Mouse (Mus musculus): ENCODE results near the gene Shmt2.

Shmt2 gene

DNA sequence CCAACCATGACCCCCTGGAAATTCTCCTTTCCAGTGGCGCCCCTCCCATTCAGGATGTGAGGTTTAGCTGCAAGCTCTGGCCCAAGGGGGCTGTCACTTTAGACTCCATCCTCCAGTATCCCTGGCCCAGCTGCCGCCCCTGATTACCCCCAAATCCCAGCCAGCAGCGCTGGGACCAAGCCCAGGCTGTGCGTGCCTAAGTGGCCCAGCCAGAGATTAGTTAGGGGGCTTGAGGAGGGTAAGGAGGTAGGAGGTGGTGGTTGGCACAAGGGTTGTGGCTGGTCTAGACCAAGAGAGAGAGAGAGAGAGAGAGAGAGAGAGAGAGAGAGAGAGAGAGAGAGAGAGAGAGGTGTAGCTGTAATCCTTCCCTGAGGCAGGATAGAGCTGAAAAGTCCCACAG is 9.3 kb upstream of the Shmt2 start:
- no peak for DNase-seq

DNA sequence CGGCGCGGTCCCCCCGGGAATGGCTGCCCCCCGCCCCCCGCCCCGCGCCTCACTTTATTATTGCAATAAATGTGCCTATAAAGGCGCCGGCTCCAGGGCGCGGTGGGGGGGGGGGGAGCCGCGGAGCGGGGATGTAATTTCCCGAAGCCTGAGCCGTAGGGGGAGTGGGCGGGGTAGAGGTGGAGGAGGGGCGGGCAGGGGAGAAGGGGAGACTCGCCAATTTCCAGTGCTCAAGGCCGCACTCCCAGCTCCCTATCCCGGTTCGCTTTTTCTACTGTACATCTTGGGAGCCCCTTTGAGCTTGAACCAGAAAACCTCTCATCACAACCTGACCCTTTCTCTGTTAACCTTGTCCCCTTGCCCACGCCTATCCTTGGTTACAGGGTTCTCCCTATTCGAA is 8.7 kb upstream of the Shmt2 start:
- no peak for DNase-seq

DNA sequence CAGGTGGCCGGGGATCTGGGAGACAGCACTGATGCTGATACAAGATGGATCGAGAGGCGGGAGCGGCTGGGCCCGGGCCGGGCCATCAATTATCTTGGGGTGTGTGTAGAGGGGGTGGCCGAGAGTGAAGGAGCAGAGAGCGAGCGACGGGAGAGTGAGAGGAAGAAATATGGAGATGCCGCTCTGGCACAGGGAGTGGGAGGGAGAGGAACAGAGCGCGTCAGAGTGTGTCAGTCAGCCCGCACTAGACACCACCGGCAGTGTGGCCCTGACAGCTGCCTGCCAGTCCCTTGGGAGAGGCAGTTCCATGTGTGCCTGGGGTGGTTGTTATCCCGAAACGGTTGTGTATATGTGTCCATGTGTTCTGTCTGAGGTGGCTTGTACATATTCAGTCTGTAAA is 5.2 kb upstream of the Shmt2 start:
- DNase-seq: no peak

DNA sequence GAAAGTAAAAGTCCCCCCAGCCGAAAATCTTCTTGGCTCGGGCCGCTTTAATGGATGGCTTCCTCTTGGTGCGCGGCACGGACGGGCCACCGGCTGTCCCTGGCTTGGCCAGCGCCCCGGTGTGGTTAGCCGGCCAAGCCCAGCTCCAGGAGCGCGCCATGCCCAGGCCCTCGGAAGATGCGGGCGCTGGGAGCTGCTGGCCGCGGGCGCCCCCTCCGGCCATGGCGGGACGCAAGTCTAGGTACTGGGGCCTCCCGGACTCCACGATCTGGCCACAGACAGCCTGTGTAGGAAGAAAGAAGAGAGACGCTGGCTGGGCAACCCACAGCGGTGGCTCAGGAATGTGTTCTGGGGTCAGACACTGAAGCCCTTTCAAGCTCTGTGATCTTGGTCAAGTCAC is 4.4 kb upstream of the Shmt2 start:
- DNase-seq: peak; percentile 70

DNA sequence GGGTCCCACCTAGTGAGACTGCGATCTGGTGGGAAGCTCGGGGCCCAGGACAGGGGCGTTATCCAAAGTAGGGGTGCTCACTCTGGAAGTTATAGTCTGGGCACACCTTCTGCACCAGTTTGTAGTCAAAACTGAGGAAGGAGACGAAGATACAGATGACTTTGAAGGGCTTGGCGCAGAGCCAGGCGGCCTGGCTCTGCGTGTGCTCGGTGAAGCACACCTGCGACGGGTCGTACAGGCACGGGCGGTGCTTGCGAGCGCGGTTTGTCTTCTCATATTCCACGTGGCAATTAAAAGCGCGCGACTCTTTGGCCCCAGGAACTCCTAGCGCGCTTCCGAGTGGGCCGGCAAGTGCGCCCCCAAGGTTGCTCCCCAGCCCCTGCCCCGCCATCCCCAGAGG is 3.8 kb upstream of the Shmt2 start:
- no peak for DNase-seq

DNA sequence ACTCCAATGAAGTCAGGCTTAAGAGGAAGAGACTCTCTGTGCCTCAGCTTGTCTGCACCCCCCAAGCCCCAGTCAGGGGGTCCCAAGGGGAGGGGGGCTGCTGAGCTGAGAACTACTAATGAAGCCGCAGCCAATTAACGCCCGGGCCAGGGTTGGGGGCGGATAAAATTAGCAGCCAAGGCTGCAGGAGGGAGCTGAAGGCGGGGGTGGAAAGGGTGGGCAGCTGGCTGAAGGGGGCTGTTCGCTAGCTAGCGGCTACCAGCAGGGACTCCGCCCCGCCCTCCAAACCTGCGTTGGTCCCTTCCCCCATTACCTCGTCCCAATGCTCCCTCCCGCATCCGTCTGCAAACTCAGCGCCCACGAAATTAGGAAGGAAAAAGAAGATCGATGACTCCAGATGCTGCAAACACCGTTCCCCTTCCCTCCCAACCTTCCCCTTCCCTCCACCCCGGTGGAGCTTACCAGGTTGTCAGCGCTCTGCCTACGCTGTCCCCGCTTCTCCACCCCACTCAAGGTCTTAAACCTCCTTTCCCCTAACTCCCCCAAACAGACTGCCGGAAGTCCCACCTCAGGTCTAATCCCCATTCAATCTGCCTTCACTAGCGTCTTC is 2.5 kb upstream of the Shmt2 start:
- no peak for DNase-seq

DNA sequence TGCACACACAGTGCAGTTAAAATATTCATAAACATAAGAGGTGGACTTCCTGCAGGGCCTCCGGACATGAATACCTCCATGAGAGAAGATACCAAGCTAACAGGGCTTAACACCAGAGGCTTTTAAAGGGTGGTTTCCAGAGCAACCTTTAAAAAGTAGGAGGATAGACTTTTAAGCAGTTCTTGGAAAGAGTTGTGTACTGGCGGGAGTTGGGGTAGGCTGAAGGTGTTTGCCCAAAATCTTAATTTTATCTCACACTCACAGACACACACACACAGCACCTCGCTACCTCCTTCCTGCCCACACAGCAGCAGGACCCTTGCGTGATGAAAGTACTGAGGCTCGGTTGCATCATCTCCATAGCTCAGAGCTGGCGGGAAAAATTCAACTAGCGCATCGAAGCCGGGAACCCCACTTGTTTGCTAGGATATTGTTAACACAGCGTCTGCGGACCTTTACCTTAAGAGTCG is 598 bp downstream of the Shmt2 start:
- no peak for DNase-seq

DNA sequence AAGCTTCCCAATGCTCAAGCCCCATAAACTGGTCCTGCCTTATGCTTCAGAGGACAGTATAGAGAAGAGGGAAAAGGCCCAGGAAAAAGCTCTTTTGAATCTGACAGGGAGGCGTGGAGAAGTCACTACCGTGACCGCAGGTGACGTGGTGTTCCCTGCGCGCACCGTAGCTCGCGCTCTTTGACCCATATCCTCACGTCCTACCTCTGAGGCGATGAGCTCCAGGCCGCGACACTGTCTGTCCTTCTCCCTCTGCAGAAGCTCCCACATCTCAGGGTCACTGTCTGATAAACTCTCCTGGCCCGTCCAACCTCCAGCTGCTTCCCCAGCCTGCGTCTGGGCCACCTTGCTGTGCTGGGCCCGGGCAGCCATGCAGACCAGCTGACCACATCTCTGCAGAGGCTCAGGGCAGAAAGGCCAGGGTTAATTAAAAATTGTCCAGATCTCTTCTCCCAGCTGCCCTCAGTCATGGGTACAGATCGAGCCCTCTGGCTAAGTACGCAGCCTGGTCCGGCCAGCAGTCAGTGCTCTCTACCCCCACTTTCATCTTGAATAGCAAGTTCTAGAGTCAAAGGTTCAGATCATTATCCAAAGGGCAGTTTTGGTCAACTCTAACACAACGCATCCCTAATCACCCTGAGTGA is 1.4 kb downstream of the Shmt2 start:
- peak; percentile 91 for DNase-seq

DNA sequence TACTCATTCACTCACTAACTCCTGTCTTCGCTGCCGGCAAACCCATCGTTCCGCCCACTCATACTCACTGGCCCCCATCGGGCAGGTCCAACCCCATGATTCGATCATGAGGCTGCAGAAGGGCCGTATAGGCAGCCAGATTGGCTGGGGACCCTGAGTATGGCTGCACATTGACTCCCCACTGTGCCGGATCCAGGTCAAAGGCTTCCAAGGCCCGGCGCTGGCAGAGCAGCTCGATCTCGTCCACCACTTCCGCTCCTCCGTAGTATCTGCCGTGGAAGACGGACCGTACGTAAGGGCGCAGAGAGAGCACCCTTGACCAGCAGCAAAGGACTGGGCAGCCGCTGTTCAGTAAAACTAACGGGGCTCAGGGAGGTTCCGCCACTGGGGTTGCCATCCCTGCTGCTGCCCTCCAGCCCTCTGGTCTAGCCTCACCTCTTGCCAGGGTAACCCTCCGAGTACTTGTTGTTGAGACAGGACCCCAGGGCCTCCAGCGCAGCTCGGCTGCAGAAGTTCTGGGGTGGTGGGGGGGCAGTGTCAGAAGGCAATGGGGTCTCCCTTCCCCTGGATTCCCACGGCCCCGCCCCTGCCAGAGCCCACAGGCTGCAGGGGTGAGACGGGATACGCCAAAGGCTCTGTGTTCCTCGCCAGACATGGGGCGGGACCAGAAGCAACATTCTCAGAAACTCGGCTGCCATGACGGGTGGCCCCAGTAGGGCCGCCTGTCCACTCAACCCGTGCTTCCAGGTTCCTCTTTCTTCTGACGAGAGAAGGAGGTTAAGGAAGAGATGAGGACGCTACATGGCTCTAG is 2.1 kb downstream of the Shmt2 start:
- DNase-seq: no peak

DNA sequence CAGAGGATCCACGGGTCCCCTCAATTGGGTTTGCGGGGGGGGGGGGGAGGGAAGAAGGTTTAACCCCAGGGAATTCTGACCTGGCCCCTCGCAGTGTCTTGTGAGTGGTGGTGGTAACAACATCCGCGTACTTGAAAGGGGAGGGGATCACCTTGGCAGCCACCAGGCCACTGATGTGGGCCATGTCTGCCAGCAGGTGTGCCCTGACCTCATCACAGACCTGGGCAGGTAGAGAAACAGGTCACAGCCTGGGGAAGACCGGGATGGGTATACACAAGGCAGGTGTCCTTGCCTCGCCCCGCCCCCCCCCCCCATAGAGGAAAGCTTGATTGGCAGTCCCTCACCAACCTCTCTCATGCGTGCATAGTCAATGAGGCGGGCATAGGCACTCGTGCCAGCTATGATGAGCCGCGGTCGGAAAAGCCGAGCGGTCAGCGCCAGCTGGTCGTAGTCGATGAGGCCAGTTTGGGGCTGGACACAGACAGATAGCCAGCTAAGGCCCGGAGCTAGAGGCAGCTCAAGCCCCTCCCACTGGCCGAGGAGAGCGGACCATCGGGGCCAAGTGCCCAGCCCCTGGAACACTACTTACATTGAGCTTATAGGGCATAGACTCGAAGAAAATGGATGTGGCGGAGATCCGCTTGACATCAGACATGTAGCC is 3.1 kb downstream of the Shmt2 start:
- DNase-seq: no peak

DNA sequence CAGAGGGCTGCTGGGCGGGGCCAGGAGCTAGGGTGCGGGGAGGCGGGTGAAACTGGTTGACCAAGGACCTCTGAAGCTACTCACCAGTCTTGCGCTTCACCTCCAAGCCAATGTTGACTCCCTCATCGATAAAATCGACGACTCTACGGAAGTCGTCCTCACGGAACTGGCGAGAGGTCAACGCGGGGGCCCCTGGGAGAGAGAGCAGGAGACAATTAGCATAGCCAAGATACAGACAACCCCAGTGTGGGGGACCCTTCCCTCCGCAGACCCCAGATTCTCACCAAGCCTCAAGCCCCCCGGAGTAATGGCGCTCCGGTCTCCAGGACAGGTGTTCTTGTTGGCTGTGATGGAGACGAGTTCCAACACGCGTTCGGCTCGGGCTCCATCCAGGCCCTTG is 4.3 kb downstream of the Shmt2 start:
- no peak for DNase-seq

DNA sequence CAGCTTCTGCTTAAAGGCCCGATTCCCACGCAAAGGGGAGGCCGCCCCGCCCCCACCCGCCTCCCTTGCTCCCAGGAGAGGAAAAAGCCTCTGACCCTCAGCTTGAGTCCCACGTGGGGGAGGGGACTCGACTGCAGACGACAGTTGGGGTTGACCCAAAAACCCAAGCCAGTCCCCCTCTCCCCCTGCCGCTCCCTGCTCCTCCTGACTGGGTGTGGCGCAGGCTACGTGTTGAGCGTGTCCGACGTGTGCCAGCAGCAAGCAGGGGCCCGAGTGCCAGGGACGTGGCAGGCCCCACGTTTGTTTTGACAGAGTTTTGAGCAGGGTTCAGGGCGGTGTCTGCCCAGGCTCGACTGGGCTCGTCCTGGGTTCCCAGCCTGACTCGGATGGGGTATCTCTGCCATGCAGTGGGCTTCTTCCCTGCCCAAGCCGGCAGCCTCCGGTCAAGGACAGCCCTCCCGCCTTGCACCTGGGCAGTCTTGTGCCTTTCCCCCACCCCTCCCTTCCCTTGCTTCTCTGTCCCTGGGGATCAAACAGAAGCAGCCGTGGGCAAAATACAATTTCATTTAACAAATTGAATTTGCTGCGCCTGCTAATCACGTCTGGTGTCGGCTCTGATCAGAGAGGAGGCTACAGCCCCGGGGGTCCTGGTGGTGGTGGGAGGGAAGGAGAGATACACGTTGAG is 5.5 kb downstream of the Shmt2 start:
- no peak for DNase-seq

DNA sequence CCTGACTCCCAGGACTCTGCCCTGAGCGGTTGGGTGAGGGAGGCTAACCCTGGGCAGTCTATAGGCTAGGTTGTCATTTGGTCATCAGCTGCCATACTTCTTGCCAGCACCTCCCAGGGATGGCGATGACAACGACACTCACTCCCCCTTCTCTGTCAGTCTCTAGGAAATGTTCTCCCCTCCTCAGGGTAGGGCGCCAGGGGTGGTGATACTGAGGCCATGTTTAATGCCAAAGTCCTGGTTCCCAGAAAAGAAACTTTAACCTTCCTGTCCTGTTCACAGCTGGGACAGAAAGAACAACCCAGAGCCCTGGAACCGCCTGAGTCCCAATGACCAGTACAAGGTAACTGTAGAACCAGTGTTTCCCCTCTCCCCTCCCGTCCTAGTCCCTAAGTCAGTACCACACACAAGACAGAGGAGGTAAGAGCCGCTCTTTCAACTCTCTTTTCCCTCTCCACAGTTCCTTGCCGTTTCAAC is 6.2 kb downstream of the Shmt2 start:
- peak; percentile 47 for DNase-seq

DNA sequence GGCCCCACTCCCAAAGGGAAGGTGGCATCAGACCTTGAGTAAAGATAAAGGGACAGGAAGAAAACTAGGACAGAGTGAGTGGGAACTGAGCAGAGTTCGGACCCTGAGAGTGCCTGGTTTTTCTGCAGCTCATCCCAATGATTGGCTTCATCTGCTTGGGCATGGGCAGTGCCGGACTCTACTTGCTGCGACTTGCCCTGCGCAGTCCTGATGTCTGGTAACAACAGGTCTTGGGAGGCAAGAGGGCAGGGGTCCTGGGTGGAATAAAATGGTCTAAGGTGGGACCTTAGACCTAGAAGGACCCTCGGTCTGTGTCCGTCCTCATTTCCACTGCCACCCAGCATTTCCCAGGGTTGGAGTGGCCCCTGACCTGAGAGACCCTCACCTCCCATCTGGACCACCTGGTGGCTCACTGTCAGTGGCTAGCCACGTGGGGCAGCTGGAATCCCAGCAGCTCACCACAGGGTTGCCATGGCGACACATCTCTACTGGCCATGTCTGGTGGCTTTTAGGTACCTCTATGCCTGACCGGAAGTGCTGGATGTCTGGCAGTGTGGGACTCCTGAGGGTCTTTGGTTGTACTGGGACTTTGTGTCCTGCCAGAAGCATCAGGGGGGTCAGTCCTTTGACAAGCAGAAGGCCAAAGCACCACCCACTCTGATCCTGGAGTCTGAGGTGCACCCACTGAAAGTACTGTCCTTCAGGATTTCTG is 6.8 kb downstream of the Shmt2 start:
- no peak for DNase-seq

DNA sequence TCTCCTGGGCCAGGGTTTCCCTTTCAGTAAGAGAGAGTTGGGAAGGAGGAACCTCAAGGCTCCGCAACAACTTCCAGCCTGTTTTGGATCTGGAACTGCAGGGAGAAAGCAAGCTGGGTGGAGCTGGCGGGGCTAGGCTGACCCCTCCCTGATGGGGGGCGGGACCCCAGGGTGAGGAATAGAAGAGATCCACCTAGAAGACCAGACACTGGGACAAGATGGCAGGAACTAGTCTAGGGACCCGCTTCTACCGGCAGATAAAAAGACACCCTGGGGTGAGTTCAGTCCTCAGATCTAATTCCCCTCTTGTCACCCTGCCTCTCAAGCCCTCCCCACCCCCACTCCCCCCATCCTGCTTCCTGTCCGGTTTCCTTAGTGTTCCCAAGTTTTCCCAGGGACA is 7.5 kb downstream of the Shmt2 start, which contains the start of gene Ndufa4l2:
TSS of gene Ndufa4l2 (plus strand) at position 204 of the 400 bp plus-strand sequence.
- no peak for DNase-seq

DNA sequence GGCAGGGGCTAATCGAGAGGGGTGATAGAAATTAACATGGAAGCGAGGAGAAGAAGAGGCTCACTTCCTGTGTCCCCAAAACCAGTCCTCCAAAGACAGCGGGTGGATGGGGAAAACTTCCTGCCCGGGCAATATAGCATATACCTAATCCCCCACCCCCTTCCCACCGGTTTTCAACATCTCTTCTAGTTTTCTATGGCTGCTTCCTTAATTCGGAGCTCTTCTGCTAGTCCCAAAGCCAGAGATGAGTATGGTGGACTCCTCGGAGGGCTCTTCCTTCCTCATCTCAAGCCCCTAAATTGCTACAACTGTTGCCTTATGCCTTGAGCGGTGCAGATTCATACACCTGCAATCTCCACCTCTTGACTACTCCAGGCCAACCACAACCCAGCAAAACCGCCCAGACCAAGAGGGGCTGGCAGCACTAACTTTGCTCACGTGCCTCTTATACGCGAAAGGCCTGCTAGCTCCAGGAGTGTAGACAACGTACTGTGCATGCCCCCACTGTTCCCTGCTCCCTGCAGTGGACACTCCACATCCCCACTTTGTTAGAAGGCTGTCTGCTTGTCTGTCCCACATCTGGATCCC is 8.0 kb downstream of the Shmt2 start:
- DNase-seq: no peak

DNA sequence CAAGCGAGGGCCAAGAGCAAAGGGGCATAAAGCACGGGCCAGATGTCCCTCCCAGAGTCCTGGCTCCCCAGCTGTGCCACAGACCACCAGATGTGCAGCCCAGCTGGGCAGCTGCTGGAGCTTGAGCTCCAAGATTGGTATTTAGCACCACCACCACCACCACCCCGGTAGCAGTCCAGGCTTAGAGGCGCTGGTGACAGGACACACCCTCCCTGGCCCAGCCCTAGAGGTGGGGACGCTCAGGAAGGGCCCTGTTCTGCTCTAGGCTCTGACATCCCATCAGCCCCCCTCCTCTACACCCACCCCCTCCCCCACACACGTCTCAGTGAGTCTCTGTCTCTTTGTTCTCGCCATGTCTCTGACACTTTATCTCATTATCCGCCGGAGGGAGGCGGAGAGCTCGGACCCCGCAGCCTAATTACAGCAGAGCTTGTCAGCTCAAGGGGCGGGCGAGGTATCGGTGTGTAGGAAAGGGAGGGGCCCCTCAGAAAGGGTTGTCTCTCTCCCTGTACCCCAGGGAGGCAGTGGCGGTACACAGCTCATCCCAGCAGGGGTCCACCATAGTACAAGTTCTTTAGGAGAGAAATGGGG is 8.6 kb downstream of the Shmt2 start:
- DNase-seq: no peak

DNA sequence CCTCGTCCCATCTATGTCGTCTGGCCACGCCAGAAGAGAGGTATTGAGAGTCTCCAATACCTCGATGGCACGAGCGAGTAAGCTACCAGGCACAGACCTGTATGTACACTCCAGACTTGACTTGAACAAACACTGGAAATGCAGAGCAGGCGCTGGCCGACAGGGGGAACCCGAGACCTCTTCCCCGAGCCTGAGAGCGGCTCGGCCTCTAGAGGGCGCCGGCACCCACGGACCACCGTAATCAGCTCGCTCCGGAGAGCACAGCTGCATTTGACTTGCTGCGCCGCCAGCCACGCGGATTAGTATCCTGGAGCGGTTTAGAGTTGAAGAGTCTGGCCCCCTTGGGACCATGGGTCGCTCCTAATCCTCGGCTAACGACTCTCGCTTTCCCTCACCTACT is 9.4 kb downstream of the Shmt2 start:
- DNase-seq: peak; percentile 97

DNA sequence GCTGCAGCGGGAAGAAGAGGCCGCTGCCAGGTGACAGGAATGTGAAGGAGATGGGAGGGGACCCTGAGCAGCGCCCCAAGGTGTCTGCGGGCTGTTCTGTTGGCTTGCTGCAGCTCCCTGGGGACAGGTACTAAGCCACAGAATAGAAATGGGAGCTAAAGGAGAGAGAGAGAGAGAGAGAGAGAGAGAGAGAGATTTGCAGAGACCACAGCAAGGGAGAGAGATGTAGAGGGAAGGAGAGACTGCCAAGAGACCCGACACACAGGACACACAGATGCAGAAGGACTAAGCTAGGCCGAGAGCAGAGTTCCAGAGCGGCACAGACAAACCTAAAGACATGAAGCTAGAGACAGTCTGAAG is 10.0 kb downstream of the Shmt2 start:
- DNase-seq: no peak

DNA sequence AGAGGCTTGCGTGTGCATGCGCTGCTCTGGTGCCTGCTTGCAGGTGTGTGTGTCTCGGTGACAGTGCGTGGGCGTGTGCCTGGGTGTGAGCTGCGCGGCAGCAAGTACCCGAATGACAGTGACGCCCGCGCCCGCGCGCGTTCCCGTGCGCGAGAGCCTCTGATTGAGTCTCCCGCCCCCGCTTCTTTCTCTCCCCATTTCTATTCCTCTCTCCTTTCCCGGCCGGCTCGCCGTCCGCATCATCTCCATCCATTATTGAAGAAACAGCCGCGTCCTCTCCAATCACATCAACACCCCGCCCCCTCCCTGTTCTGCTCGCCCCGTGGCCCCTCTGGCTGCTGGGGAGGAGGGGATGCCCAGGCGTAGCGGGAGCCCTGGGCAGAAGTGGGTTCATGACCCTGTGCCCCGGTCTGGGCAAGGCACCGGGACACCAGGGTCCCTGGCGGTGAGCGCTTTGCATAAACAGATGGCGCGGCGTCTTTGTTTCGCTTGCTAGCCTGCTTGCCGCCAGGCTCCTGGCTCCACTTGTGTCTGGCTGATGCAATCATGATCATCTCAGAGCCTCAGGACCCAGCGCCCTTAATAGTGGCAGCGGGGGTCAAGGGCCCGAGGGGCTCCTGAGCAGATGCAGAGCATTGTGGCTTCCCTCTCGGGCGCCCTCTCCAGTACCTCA is 10.5 kb downstream of the Shmt2 start:
- DNase-seq: no peak
